Comparison of ENCODE assay signal across 8 mouse cellular contexts in the genomic region with DNA sequence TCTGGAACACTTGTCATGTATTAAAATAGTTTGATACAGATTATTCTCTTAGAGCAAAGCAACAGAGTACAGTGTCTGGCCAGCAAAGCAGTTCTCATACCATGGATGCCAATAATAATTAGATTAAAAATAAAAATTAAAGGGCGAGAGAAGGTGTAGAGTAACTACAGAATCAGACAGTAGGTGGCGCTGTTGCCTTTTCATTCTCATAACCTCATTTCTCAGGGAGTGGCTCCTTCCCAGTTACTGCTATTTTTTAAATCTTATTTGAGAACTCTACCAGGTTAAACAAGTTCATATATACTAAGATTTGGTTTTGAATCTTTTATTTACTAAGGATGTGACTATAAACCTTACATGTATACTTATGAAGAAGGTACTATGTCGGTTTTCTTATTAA.
DNase-seq lines count a peak whose midpoint lies in the region.

No protein-coding gene starts in this region.

- peak; percentile 33 to 34 for DNase-seq in adrenal gland, adult 18-20 months (ENCODE audit: low spot score in 2 of 2)
- DNase-seq in adrenal gland, postnatal 4 days (ENCODE audit: low spot score in 2 of 2) = no peak
- peak; percentile 42 for DNase-seq in urinary bladder, postnatal 25 days (ENCODE audit: low spot score)
- no peak for DNase-seq in urinary bladder, postnatal 10 days (ENCODE audit: low spot score)
- DNase-seq in fibroblast of lung, adult 2 months (ENCODE audit: low read depth) = peak; percentile 13
- DNase-seq in layer of hippocampus, adult 18-20 months (ENCODE audit: low spot score in 2 of 2) = peak; percentile 37 to 80
- peak; percentile 25 for DNase-seq in lung, postnatal 36 days
- DNase-seq in testis, postnatal 10 days (ENCODE audit: low spot score) = peak; percentile 72

Comparison
In these comparisons a context has a peak if more than half of its experiments do, and no peak if none do; other contexts are left out.
1. DNase-seq: peak in adrenal gland, adult 18-20 months (2 of 2), urinary bladder, postnatal 25 days (single experiment), fibroblast of lung, adult 2 months (single experiment), layer of hippocampus, adult 18-20 months (2 of 2), lung, postnatal 36 days (single experiment) and testis, postnatal 10 days (single experiment); none in adrenal gland, postnatal 4 days (0 of 2) and urinary bladder, postnatal 10 days (single experiment).